Mouse (Mus musculus) megakaryocyte-erythroid progenitor cell, adult 5-6 weeks (primary cell): ENCODE measurements around the gene Gtf2f1. TPM values are rescaled to one million over a fixed set of nuclear protein-coding genes. Genes with fewer than 3 reads are reported as not detected.
A peak's percentile ranks its signal among the peaks of the same experiment; 100 is the strongest.

Experiments
- ATAC-seq: replicated peaks from 2 replicates; pipeline ENCODE4 v1.8.0; 2016; ENCODE audit warnings: mild to moderate bottlenecking, inconsistent platforms; ENCODE audit not compliant: severe bottlenecking, poor library complexity, low FRiP score, low TSS enrichment
- total RNA-seq, 2 experiments: library from RNA; stranded (forward) in 1 of 2; stranded (reverse) in 1 of 2; fragments of 200-1000, 215-1000 nt in 1 of 2; fragments of >200 nt in 1 of 2; fragmentation: Nextera tagmentation in 1 of 2; gene quantifications; 2 replicates each; pipeline ENCODE4 v1.2.3; 2014 to 2017

Gene Gtf2f1
- total RNA-seq, 2 experiments from 2014 or later: 139 to 264 TPM

- ATAC-seq: no peak
These were observed 31.6 kb downstream of the Gtf2f1 start for GRCm38 (mm10) chr17:56979524-56979923.

DNA sequence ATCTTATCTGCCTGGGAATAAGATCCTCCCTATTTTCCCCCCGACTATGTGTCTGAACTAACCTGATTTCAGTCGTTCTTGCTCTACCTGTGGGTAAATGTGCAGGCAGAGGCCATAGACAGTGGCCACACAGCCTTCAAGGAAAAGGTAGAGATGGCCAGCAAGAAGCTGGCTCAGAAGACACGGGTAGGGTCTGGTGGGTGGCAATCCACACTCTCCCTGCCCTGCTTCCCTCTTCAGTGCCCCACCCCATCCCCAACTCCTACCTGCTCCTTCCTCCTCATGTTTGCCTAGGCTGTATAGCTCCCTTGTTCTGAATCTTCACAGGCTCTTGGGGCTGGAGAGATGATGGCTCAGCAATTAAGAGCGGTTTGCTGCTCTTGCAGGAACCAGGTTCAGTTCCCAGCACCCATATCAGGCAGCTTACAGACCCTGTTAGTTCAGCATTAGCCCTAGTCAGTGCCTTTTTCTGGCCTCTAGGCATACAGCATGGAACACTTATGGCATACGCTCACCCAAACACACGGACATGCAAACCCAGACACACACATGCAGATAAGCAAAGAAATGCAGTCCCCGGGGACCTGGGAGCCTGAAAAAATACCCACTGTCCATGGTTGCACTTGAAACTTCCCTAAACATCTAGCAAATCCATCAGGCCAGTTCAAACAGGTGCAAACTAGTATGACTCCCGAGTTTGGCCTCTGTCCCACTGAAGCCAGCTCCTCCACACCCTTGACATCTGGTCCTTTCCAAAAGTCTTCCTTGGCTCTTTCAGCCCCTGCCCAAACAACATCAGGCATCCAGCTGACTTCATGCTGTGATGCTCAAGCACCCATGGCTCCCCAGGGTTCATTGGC is 34.3 kb downstream of the Gtf2f1 start:
- ATAC-seq: no peak

- no peak for ATAC-seq
These were observed 35.7 kb downstream of the Gtf2f1 start for GRCm38 (mm10) chr17:56975391-56975790.

- ATAC-seq: 0 out of 2 replicates have a peak, but pooled peaks have one; percentile 20
These were observed 36.3 kb downstream of the Gtf2f1 start for GRCm38 (mm10) chr17:56974708-56975240.

- ATAC-seq: 0 out of 2 replicates have a peak, but pooled peaks have one; percentile 24
These were observed 37.0 kb downstream of the Gtf2f1 start for GRCm38 (mm10) chr17:56973956-56974707.

GRCm38 (mm10) chr17:56970081-56970480 is 41.0 kb downstream of the Gtf2f1 start:
- ATAC-seq: no peak

DNA sequence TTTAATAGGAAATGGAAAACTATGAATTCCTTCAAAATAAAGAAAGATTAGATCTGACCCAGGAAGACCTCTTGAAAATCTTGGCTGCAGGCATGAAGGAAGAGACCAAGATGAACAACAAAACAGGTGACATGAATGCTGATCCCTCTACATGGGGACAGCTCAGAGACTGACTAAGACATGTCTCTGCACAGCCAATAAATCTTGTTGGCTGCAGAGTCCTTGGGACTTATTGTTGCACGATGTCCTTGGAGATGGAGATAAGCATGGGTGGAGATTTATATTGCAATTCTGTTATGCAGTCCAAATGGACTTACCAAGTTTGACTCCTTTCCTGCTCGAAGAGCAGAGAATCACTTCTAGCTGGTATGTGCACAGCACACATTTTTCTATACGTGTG is 41.8 kb downstream of the Gtf2f1 start:
- ATAC-seq: no peak

GRCm38 (mm10) chr17:56963646-56964045 is 47.4 kb downstream of the Gtf2f1 start:
- no peak for ATAC-seq

DNA sequence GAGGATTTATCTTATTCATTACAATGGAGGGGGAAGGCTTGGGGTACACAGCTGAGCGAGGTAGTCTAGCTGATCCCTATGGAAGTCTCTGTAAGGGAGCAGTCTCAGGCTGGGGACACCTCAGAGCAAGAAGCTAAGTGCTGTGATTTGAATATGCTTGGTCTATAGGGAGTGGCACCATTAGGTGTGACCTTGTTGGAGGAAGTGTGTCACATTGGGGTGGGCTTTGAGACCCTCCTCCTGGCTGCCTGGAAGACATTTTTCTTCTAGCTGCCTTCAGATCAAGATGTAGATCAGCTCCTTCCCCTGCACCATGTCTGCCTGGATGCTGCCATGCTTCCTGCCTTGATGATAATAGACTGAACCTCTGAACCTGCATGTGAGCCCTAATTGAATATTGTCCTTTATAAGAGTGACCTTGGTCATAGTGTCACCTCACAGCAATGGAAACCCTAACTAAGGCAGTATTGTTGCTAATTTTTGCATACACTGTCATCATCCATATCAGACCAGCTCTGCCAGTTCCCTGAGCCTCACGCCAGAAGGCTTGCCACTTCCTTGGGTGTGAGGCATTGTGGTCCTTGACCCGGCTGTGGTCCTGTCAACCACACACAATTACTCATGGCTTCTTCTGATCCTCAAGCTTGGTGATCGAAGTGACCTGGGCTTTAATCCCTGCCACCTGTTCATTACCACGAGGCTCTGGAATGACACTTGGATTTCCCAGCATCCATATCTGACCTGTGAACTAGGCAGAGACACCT is 48.3 kb downstream of the Gtf2f1 start:
- no peak for ATAC-seq

DNA sequence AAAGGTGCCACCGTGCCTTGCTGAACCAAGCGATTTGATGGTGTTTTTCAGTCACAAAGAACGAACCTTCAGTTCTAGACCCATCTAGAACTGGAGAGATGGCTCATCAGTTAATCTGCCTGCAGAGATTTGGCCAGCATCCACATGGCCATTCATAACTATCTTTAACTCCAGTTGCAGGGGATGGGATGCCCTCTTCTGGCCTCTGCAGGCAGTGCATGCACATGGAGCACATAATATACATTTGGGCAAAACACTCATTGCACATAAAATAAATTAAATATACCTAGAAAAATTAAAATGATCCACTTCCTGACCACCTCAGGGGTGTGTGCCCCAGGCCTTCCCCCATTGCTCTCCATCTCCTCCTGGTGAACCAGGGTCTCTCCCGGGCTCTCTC is 49.2 kb downstream of the Gtf2f1 start:
- no peak for ATAC-seq

- ATAC-seq: no peak
These were observed 52.4 kb downstream of the Gtf2f1 start for GRCm38 (mm10) chr17:56958667-56959066.

DNA sequence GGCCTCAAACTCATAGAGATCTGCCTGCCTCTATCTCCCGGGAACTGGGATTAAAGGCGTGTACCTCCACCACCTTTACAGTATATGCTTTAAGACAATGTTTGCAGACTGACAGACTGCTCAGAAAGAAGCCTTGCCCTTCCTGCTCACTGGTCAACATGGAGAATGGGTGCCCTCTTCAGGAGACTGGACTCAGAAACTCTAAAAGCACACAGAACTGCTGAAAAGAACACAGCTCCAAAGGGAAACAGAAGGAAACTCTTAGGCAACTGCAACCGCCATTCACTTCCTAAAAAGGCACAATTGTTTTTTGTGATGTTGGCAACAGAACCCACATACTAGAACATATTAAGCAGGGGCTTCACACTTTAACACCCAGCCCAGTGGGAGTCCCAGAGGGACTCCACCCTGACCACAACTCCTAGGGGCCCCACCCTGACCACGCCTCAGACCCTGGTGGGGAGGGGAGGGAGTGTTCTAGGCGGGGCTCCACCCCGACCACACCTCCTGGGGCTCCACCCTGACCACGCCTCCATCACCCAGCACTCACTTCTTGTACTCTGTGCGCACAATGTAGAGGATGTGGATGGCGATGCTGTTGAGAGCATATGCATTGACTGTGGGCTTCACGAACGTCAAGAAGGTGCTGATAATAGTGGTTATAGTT is 53.2 kb downstream of the Gtf2f1 start:
- ATAC-seq: peak; percentile 97

GRCm38 (mm10) chr17:56954871-56955270 is 56.2 kb downstream of the Gtf2f1 start:
- no peak for ATAC-seq

Other genes with a start within 250 kb of the Gtf2f1 start
- 21.6 and 28.6 TPM in 2 replicates for gene Dus3l, start 246.5 kb downstream of the Gtf2f1 start, total RNA-seq (2014; fragmentation: Nextera tagmentation)
- gene Dus3l, start 246.5 kb downstream of the Gtf2f1 start, total RNA-seq (2017): 13.9 and 17.9 TPM in 2 replicates
- 5.4 and 6.6 TPM in 2 replicates for gene Prr22, start 241.0 kb downstream of the Gtf2f1 start, total RNA-seq (2014; fragmentation: Nextera tagmentation)
- 1.3 and 2.3 TPM in 2 replicates for gene Prr22, start 241.0 kb downstream of the Gtf2f1 start, total RNA-seq (2017)
- 23.0 and 29.3 TPM in 2 replicates for gene Rfx2, start 180.3 kb downstream of the Gtf2f1 start, total RNA-seq (2014; fragmentation: Nextera tagmentation)
- gene Rfx2, start 180.3 kb downstream of the Gtf2f1 start, total RNA-seq (2017): 4.7 and 10.5 TPM in 2 replicates
- not detected in 2 replicates for gene Acsbg2, start 136.8 kb downstream of the Gtf2f1 start, total RNA-seq (2014; fragmentation: Nextera tagmentation)
- not detected in 2 replicates for gene Acsbg2, start 136.8 kb downstream of the Gtf2f1 start, total RNA-seq (2017)
- gene 1700061G19Rik, start 135.8 kb downstream of the Gtf2f1 start, total RNA-seq (2014; fragmentation: Nextera tagmentation): not detected in 2 replicates
- gene 1700061G19Rik, start 135.8 kb downstream of the Gtf2f1 start, total RNA-seq (2017): not detected in 2 replicates
- 24.1 and 33.2 TPM in 2 replicates for gene Mllt1, start 75.9 kb downstream of the Gtf2f1 start, total RNA-seq (2014; fragmentation: Nextera tagmentation)
- 12.2 and 17.3 TPM in 2 replicates for gene Mllt1, start 75.9 kb downstream of the Gtf2f1 start, total RNA-seq (2017)
- gene Acer1, start 29.2 kb downstream of the Gtf2f1 start, total RNA-seq (2014; fragmentation: Nextera tagmentation): not detected in 2 replicates
- gene Acer1, start 29.2 kb downstream of the Gtf2f1 start, total RNA-seq (2017): not detected in 2 replicates
- 89.2 and 116 TPM in 2 replicates for gene Clpp, start 21.0 kb downstream of the Gtf2f1 start, total RNA-seq (2014; fragmentation: Nextera tagmentation)
- 83.2 and 135 TPM in 2 replicates for gene Clpp, start 21.0 kb downstream of the Gtf2f1 start, total RNA-seq (2017)
- gene Alkbh7, start 13.9 kb downstream of the Gtf2f1 start, total RNA-seq (2014; fragmentation: Nextera tagmentation): 25.2 and 26.4 TPM in 2 replicates
- 19.1 and 25.8 TPM in 2 replicates for gene Alkbh7, start 13.9 kb downstream of the Gtf2f1 start, total RNA-seq (2017)
- gene Pspn, start 11.3 kb downstream of the Gtf2f1 start, total RNA-seq (2014; fragmentation: Nextera tagmentation): not detected in 2 replicates
- 4.6 TPM in 1 of 2 replicates, not detected in the other for gene Pspn, start 11.3 kb downstream of the Gtf2f1 start, total RNA-seq (2017)
- not detected in 2 replicates for gene Gm17949, start 181 bp upstream of the Gtf2f1 start, total RNA-seq (2014; fragmentation: Nextera tagmentation)
- not detected in 2 replicates for gene Gm17949, start 181 bp upstream of the Gtf2f1 start, total RNA-seq (2017)
- 211 and 252 TPM in 2 replicates for gene Khsrp, start 20.2 kb upstream of the Gtf2f1 start, total RNA-seq (2014; fragmentation: Nextera tagmentation)
- 92.4 and 128 TPM in 2 replicates for gene Khsrp, start 20.2 kb upstream of the Gtf2f1 start, total RNA-seq (2017)
- gene Slc25a41, start 30.4 kb upstream of the Gtf2f1 start, total RNA-seq (2014; fragmentation: Nextera tagmentation): not detected in 2 replicates
- gene Slc25a41, start 30.4 kb upstream of the Gtf2f1 start, total RNA-seq (2017): 0.91 TPM in 1 of 2 replicates, not detected in the other
- not detected in 2 replicates for gene Crb3, start 47.8 kb upstream of the Gtf2f1 start, total RNA-seq (2014; fragmentation: Nextera tagmentation)
- not detected in 2 replicates for gene Crb3, start 47.8 kb upstream of the Gtf2f1 start, total RNA-seq (2017)
- gene Slc25a23, start 48.6 kb upstream of the Gtf2f1 start, total RNA-seq (2014; fragmentation: Nextera tagmentation): 17.9 and 21.2 TPM in 2 replicates
- 3.0 and 6.2 TPM in 2 replicates for gene Slc25a23, start 48.6 kb upstream of the Gtf2f1 start, total RNA-seq (2017)
- 20.4 and 33.4 TPM in 2 replicates for gene Dennd1c, start 67.2 kb upstream of the Gtf2f1 start, total RNA-seq (2014; fragmentation: Nextera tagmentation)
- gene Dennd1c, start 67.2 kb upstream of the Gtf2f1 start, total RNA-seq (2017): 0.65 and 1.8 TPM in 2 replicates
- gene Tubb4a, start 76.5 kb upstream of the Gtf2f1 start, total RNA-seq (2014; fragmentation: Nextera tagmentation): not detected in 2 replicates
- 0.08 TPM in 1 of 2 replicates, not detected in the other for gene Tubb4a, start 76.5 kb upstream of the Gtf2f1 start, total RNA-seq (2017)
- not detected in 2 replicates for gene Tnfsf9, start 94.0 kb upstream of the Gtf2f1 start, total RNA-seq (2014; fragmentation: Nextera tagmentation)
- gene Tnfsf9, start 94.0 kb upstream of the Gtf2f1 start, total RNA-seq (2017): not detected in 2 replicates
- gene Cd70, start 138.5 kb upstream of the Gtf2f1 start, total RNA-seq (2014; fragmentation: Nextera tagmentation): not detected in 2 replicates
- not detected in 2 replicates for gene Cd70, start 138.5 kb upstream of the Gtf2f1 start, total RNA-seq (2017)
- gene Tnfsf14, start 182.9 kb upstream of the Gtf2f1 start, total RNA-seq (2014; fragmentation: Nextera tagmentation): 1.0 and 1.2 TPM in 2 replicates
- gene Tnfsf14, start 182.9 kb upstream of the Gtf2f1 start, total RNA-seq (2017): 0.99 and 1.6 TPM in 2 replicates
- gene C3, start 216.8 kb upstream of the Gtf2f1 start, total RNA-seq (2014; fragmentation: Nextera tagmentation): 8.9 TPM in 1 of 2 replicates, not detected in the other
- 1.7 and 7.1 TPM in 2 replicates for gene C3, start 216.8 kb upstream of the Gtf2f1 start, total RNA-seq (2017)
- gene Gpr108, start 237.2 kb upstream of the Gtf2f1 start, total RNA-seq (2014; fragmentation: Nextera tagmentation): 18.7 and 23.9 TPM in 2 replicates
- 6.2 and 10.6 TPM in 2 replicates for gene Gpr108, start 237.2 kb upstream of the Gtf2f1 start, total RNA-seq (2017)
- 3.9 and 4.5 TPM in 2 replicates for gene Trip10, start 238.2 kb upstream of the Gtf2f1 start, total RNA-seq (2014; fragmentation: Nextera tagmentation)
- 8.3 and 10.0 TPM in 2 replicates for gene Trip10, start 238.2 kb upstream of the Gtf2f1 start, total RNA-seq (2017)